Mouse (Mus musculus) thymus, adult 18-20 months (tissue): Measurements from ENCODE around the gene 4931422A03Rik.

ENCODE experiments used
- DNase-seq, 2 experiments: peaks; one replicate each; pipeline ENCODE4 v3.0.0; 2022; ENCODE audit warnings: mixed read lengths in 2 of 2

The 4931422A03Rik gene

GRCm38 (mm10) chr2:103934270-103934669 lies 93.9 kb downstream of the 4931422A03Rik start:
- no peak for DNase-seq

- DNase-seq, result no peak
These were observed 95.7 kb downstream of the 4931422A03Rik start for GRCm38 (mm10) chr2:103932480-103932879.

DNA sequence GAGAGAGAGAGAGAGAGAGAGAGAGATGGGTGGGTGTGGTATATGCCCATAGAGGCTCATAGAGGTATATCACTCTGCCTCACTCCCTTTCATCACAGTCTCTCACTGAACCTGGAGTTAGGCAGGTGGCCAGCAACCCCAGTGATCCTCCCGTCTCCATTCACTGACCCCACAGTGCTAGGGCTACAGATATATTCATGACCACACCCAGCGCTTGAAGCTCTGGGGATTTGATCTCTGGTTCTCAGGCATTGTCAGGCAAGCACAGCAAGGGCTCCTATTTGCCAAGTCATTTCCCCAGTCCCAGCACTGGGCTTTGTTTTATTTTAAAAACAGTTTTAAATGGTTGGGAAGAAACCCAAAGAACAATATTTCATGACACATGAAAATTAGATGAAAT lies 96.1 kb downstream of the 4931422A03Rik start:
- no peak for DNase-seq

- no peak for DNase-seq
These were observed 96.7 kb downstream of the 4931422A03Rik start for GRCm38 (mm10) chr2:103931511-103931911.

- no peak for DNase-seq
These were observed 97.7 kb downstream of the 4931422A03Rik start for GRCm38 (mm10) chr2:103930306-103931019.

DNA sequence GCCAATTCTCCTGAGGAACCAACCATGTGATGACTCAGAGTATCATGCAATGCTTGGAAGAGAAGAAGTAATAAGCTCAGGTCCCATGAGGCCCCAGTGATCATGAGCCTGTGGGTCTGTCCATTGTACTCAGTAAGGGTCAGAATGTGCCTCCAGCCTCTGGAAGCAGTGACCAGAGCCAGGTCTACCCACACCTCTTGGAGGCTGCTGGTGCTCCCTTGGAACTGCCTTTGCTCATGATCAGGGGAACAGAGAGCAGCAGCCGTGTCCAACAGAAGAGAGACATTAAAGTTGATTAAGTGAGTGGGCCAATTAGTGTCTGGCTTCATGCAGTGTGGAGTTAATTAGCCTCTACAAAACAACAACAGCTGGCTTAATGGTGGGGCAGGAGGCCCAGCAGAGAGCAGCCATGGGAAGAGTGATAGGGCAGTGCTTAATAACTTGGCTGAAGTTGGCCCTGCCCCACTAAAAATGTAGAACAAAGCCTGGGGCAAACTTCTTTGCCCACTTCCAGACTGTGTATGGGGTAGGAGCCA lies 100.5 kb downstream of the 4931422A03Rik start:
- DNase-seq, result no peak

DNA sequence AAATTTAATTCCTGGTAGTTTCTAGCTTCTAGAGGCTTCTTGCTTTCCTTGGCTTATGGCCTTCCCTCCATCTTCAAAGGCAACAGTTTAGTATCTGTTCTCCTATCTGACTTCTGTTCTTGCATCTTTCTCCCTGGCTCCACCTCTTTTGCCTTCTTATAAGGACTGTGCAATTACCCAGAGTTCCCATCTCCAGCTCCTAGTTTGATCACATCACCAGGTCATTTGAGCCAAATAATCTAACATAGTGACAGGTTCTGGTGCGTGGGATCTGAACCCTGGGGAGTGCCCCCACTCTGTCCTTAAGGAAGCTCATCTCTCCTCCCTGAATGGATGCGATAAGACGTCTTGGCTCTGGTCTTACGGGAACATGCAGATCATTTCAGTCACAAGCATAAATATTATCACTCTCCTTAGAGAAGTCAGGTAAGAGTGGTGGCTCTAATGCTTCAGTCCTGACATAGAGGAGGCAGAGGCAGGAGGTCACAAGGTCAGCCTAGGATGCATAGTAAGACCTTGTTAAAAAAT lies 101.5 kb downstream of the 4931422A03Rik start:
- no peak for DNase-seq

GRCm38 (mm10) chr2:103919488-103919887 lies 108.7 kb downstream of the 4931422A03Rik start:
- no peak for DNase-seq

GRCm38 (mm10) chr2:103918375-103918774 lies 109.8 kb downstream of the 4931422A03Rik start:
- DNase-seq, result no peak

- no peak for DNase-seq
These were observed 110.8 kb downstream of the 4931422A03Rik start for GRCm38 (mm10) chr2:103917375-103917774.
